In genomic region chr17:75015546-75015945, GRCm38 (mm10) we compare ENCODE assay signal across 21 mouse cellular contexts. TPM values are rescaled to one million over a fixed set of nuclear protein-coding genes. Genes with fewer than 3 reads are reported as not detected.
DNase-seq lines count a peak whose midpoint lies in the region; ATAC-seq and TF ChIP-seq lines count a peak whose summit lies in the region.
"Had no signal": no experiment of that assay in that cellular context is flagged by ENCODE, and none has a peak within 500 bp of the region (broad histone marks: within the 10 kb centered on the region; RNA-seq: fewer than 3 reads in every experiment).

No protein-coding gene starts in this region.

- 90% methylated on average over 6 of the region's 6 CpGs for WGBS in heart, embryonic 10.5 days
- 92% methylated on average over 6 of the region's 6 CpGs for WGBS in midbrain, embryonic 11.5 days
- 88% methylated on average over 6 of the region's 6 CpGs for WGBS in midbrain, embryonic 16.5 days

- H3K27ac ChIP-seq in gastrocnemius, adult 2 months = 0 out of 2 replicates have a peak overlapping the region, but pooled peaks have one; percentile 12
- no peak overlapping the region for H3K27ac ChIP-seq in heart, embryonic 10.5 days
- H3K27ac ChIP-seq in midbrain, embryonic 11.5 days (ENCODE audit: low read depth, low read length) = no peak overlapping the region
- no peak overlapping the region for H3K27ac ChIP-seq in midbrain, embryonic 16.5 days (ENCODE audit: low read length)

- no peak overlapping the region for H3K4me3 ChIP-seq in gastrocnemius, adult 2 months
- no peak overlapping the region for H3K4me3 ChIP-seq in heart, embryonic 10.5 days
- no peak overlapping the region for H3K4me3 ChIP-seq in midbrain, embryonic 11.5 days (ENCODE audit: low read depth, low read length)
- H3K4me3 ChIP-seq in midbrain, embryonic 16.5 days (ENCODE audit: low read depth, low read length) = no peak overlapping the region

- no peaks in the 10 kb centered on the region for H3K9me3 ChIP-seq in heart, embryonic 10.5 days
- no peaks in the 10 kb centered on the region for H3K9me3 ChIP-seq in midbrain, embryonic 11.5 days (ENCODE audit: control insufficient read depth, low read length)
- no peaks in the 10 kb centered on the region for H3K9me3 ChIP-seq in midbrain, embryonic 16.5 days (replicated peaks; ENCODE audit: control insufficient read depth, low read length, poor library complexity, severe bottlenecking)
- H3K9me3 ChIP-seq: G1E had no signal

- TF ChIP-seq CTCF in gastrocnemius, adult 2 months (IDR thresholded peaks at IDR 0.05) = no peak

- intact Hi-C loops in gastrocnemius, adult 2 months (cut with DNase I) = no loop called here

- no peaks in the 10 kb centered on the region for H3K27me3 ChIP-seq in heart, embryonic 10.5 days (ENCODE audit: insufficient read depth, poor library complexity, severe bottlenecking)
- no peaks in the 10 kb centered on the region for H3K27me3 ChIP-seq in midbrain, embryonic 11.5 days (ENCODE audit: control insufficient read depth, insufficient read depth, low read length)
- H3K27me3 ChIP-seq in midbrain, embryonic 16.5 days (ENCODE audit: control insufficient read depth, insufficient read depth, low read depth, low read length) = no peaks in the 10 kb centered on the region
- H3K27me3 ChIP-seq: CH12.LX, Patski had no signal

- ATAC-seq in midbrain, embryonic 11.5 days (ENCODE audit: low FRiP score) = no peak
- no peak for ATAC-seq in midbrain, embryonic 16.5 days
- ATAC-seq: activated CD4-positive, CD25-positive, alpha-beta regulatory T cell, adult 4 months; CD4-positive, CD25-positive, alpha-beta regulatory T cell, adult 4 months; Patski had no signal

- no peak overlapping the region for H3K4me2 ChIP-seq in midbrain, embryonic 11.5 days
- no peak overlapping the region for H3K4me2 ChIP-seq in midbrain, embryonic 16.5 days (ENCODE audit: low read length)

- H3K4me1 ChIP-seq in heart, embryonic 10.5 days = peaks cover 41% of the 10 kb centered on the region
- H3K4me1 ChIP-seq in midbrain, embryonic 11.5 days (ENCODE audit: control insufficient read depth, insufficient read depth, low read length) = peaks cover 7% of the 10 kb centered on the region; the same call in 1 of the 2 replicates
- H3K4me1 ChIP-seq in midbrain, embryonic 16.5 days (ENCODE audit: control insufficient read depth, insufficient read depth, low read length) = peaks cover 2% of the 10 kb centered on the region; the same call in 1 of the 2 replicates

- DNase-seq in gastrocnemius, adult 2 months = no peak
- DNase-seq in gastrocnemius, adult 8-10 months (ENCODE audit: low spot score in 2 of 2) = no peak
- DNase-seq in heart, adult 11 months = peak; percentile 68
- DNase-seq in heart, embryonic 10.5 days (ENCODE audit: low spot score) = no peak
- peak; percentile 53 for DNase-seq in midbrain, embryonic 11.5 days (ENCODE audit: low spot score, missing footprints)
- DNase-seq: adrenal gland, adult 2 months; adrenal gland, adult 8-10 months; adrenal gland, postnatal 10 days; adrenal gland, postnatal 14 days; adrenal gland, postnatal 25 days; adrenal gland, postnatal 36 days; B cell, adult 2 months; cerebellum, adult 11 months; cerebellum, adult 11-12 months; cerebellum, adult 18-20 months had no signal

- no peak overlapping the region for H3K9ac ChIP-seq in midbrain, embryonic 11.5 days (ENCODE audit: low read length)
- H3K9ac ChIP-seq in midbrain, embryonic 16.5 days (ENCODE audit: low read depth, low read length) = no peak overlapping the region

- H3K36me3 ChIP-seq in heart, embryonic 10.5 days = peaks cover 34% of the 10 kb centered on the region
- H3K36me3 ChIP-seq in midbrain, embryonic 11.5 days (ENCODE audit: control insufficient read depth, insufficient read depth, low read length) = no peaks in the 10 kb centered on the region
- H3K36me3 ChIP-seq in midbrain, embryonic 16.5 days (ENCODE audit: control insufficient read depth, insufficient read depth, low read length) = no peaks in the 10 kb centered on the region
- H3K36me3 ChIP-seq: G1E had no signal

RNA-seq across cellular contexts. Expression of gene Ltbp1, which starts 10.2 kb away (rescaled TPM):
- 10 to 100 TPM in 1 of 2 experiments, 1 to 10 TPM in 1; 8.9 to 11.0 TPM for total RNA-seq in gastrocnemius, adult 2 months (2021)
- 1 to 10 TPM; 4.7 to 9.1 (median 6.5) TPM for total RNA-seq in gastrocnemius, adult 8-10 months (2022)
- polyA plus RNA-seq in heart, embryonic 10.5 days (2016; fragmentation: Nextera tagmentation; extraction: Ambion mirVana) = 29.7 and 34.2 TPM in 2 replicates
- 5.5 and 6.2 TPM in 2 replicates for polyA plus RNA-seq in midbrain, embryonic 11.5 days (2014; fragmentation: Nextera tagmentation; extraction: Ambion mirVana)
- 0.94 and 1.1 TPM in 2 replicates for polyA plus RNA-seq in midbrain, embryonic 16.5 days (2015; fragmentation: Nextera tagmentation; extraction: Ambion mirVana)
- polyA plus RNA-seq: G1E had no signal

Comparison
In these comparisons a context has a peak if more than half of its experiments do, and no peak if none do; other contexts are left out.
1. DNase-seq: peak in heart, adult 11 months (single experiment) and midbrain, embryonic 11.5 days (single experiment); none in gastrocnemius, adult 2 months (single experiment), gastrocnemius, adult 8-10 months (0 of 2) and heart, embryonic 10.5 days (single experiment).